Mouse (Mus musculus) E14TG2a.4 (cell line): Measurements from ENCODE around the gene Bcam.

Experiments used
- H3K27me3 ChIP-seq: 2 replicates; pipeline ENCODE4 v1.6.1; 2014; ENCODE audit warnings: low read length, control low read depth; ENCODE audit not compliant: insufficient read depth
- H3K36me3 ChIP-seq: 2 replicates; pipeline ENCODE4 v1.6.1; 2014; ENCODE audit warnings: low read length, control low read depth; ENCODE audit not compliant: insufficient read depth
- H3K4me1 ChIP-seq: replicated peaks from 2 replicates; pipeline ENCODE4 v1.6.1; 2014; ENCODE audit warnings: low read depth, low read length, control low read depth
- H3K4me3 ChIP-seq: replicated peaks from 2 replicates; pipeline ENCODE4 v1.5.1; 2014; ENCODE audit warnings: mild to moderate bottlenecking, low read length
- H3K9me3 ChIP-seq: 2 replicates; pipeline ENCODE4 v1.6.1; 2014; ENCODE audit warnings: low read length, control low read depth
- CTCF ChIP-seq: conservative IDR thresholded peaks from 2 replicates; pipeline ENCODE4 v1.5.1; 2014; ENCODE audit warnings: low read length
- NANOG ChIP-seq: IDR thresholded peaks from 2 replicates; pipeline ENCODE4 v1.6.1; 2014; ENCODE audit warnings: borderline replicate concordance, low read length, mixed read lengths
- POU5F1 ChIP-seq: IDR thresholded peaks from 2 replicates; pipeline ENCODE4 v1.6.1; 2014; ENCODE audit warnings: low read length, borderline replicate concordance

The Bcam gene

DNA sequence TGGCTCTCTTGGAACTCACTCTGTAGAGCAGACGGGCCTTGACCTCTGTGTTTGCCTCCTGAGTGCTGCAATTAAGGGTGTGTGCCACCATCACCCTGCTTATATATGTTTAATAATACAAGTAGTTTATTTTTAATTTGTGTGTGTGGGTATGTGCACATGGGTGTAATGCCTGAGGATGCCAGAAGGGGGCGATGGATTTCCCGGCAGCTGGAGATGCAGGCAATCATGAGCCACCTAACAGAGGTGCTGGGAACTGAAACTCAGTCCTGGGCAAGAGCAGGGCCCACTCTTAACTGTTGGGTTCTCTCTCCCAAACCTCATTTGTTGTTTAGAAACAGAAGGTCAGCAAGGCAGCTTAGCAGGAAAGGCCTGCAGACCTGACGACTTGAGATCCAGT is 9.1 kb upstream of the Bcam start:
- H3K9me3 ChIP-seq, result peaks cover 20% of the 10 kb centered on the region
- peaks cover 44% of the 10 kb centered on the region for H3K4me1 ChIP-seq
- peak; percentile 62 for TF ChIP-seq CTCF
- no peak for TF ChIP-seq POU5F1
- H3K4me3 ChIP-seq, result no peak overlapping the region
- peaks cover 10% of the 10 kb centered on the region; the same call in 1 of the 2 replicates for H3K36me3 ChIP-seq
- no peaks in the 10 kb centered on the region for H3K27me3 ChIP-seq

DNA sequence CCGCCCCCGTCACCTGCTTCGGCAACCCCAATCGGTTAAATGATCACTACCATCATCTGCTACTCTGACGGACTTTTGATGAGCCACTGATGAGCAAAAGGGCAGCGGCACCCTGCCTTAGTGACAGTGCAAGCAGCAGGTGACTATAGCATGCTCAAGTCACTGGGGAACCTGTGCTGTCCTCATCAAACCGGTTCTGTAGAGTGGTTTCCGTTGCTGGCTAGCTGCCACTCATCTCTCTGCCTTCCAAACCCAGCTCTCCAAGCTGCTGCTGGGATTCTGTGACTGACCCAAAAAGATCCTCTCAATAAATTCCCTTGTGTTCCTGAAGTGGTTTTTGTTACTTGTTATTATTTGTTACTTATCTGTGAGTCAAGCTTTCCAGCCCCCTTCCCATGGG is 7.8 kb upstream of the Bcam start:
- Histone ChIP-seq H3K4me3 (no peak overlapping the region), H3K36me3 (peaks cover 10% of the 10 kb centered on the region; the same call in 1 of the 2 replicates), H3K9me3 (peaks cover 20% of the 10 kb centered on the region), H3K27me3 (no peaks in the 10 kb centered on the region), H3K4me1 (peaks cover 36% of the 10 kb centered on the region)
- no peak for TF ChIP-seq CTCF
- TF ChIP-seq NANOG, result no peak
- no peak for TF ChIP-seq POU5F1

DNA sequence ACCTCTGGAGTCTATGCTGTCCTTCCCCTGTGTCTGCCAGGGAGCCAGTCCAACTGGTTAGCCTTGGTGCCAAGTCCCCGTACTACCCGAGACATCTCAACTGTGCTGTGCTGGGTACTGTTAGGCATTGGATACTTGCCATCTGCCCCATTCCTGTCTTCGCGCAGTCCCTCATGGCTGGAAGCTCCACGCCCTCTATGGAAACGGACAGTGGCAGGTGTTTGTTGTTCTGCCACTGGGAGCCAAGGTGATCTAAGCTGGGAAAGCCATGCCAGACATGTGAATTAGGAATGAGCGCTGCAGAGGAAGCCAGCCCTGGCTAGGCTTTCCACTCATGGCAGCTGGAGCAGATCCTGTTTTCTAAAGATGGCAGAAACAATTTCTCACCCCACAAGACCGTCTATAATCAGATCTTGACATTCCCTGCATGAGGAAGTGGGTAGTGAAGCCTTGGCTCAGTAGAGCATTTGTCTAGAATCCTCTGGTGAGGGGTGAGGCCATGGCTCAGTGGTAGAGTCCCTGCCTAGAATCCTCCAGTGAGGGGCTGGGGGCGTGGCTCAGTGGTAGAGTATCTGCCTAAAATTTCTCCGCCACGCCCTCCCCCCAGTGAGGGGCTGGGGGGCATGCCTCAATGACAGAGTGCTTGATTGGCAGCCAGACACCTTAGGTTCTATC is 6.4 kb upstream of the Bcam start:
- Histone ChIP-seq H3K27me3 (no peaks in the 10 kb centered on the region), H3K4me1 (peaks cover 34% of the 10 kb centered on the region), H3K36me3 (peaks cover 10% of the 10 kb centered on the region; the same call in 1 of the 2 replicates), H3K4me3 (no peak overlapping the region), H3K9me3 (peaks cover 20% of the 10 kb centered on the region)
- no peak for TF ChIP-seq CTCF
- no peak for TF ChIP-seq POU5F1
- no peak for TF ChIP-seq NANOG

DNA sequence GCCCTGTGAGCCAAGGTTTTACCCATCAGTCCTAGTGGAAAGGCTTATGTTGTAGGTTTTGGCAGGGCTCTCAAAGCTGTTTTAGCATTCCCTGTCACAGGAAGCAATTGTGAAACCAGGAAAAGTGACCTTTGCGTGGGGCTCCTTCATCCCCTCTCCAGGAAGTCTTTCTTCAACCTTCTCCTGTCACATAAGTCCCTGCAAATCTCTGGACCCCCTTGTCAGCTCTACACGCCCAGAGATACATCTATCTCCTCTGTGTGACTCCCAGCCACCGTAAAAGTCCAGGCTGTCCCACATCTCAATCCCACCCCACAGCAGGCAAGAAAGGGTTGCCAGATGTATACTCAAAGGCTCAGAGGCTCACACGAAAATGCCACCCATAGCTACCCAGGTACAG is 866 bp upstream of the Bcam start:
- no peak for TF ChIP-seq NANOG
- TF ChIP-seq CTCF, result no peak
- no peak for TF ChIP-seq POU5F1
- peaks cover 24% of the 10 kb centered on the region for H3K36me3 ChIP-seq

DNA sequence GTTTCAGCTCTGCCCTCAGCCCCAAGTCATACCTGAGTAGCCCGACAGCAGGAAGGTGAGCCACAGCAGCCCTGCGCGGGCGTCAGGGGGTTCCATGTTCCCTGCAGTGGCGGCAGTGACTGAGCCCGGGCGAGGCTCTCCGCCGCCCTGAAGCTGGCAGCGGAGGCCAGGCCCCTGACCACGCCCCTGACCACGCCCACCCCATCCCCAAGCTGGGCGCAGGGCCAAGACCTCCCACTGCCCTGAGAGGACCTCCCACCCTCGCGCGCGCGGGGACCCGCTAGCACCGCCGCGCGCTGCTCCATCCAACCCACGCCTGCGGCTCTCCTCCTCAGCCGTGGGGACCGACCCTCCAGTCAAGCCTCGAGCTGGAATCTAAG is 451 bp downstream of the Bcam start:
- no peak for TF ChIP-seq POU5F1
- no peak for TF ChIP-seq CTCF
- TF ChIP-seq NANOG, result no peak
- peaks cover 69% of the 10 kb centered on the region for H3K4me1 ChIP-seq
- no peaks in the 10 kb centered on the region for H3K27me3 ChIP-seq
- H3K9me3 ChIP-seq, result peaks cover under 1% of the 10 kb centered on the region; the same call in 1 of the 2 replicates
- H3K36me3 ChIP-seq, result peaks cover 29% of the 10 kb centered on the region
- H3K4me3 ChIP-seq, result peak overlapping the region; percentile 83

More for the DNA sequence above, 866 bp upstream of the Bcam start:
- peaks cover 57% of the 10 kb centered on the region for H3K4me1 ChIP-seq
- H3K4me3 ChIP-seq, result peak overlapping the region; percentile 83
- H3K9me3 ChIP-seq, result peaks cover 9% of the 10 kb centered on the region
- H3K27me3 ChIP-seq, result no peaks in the 10 kb centered on the region

DNA sequence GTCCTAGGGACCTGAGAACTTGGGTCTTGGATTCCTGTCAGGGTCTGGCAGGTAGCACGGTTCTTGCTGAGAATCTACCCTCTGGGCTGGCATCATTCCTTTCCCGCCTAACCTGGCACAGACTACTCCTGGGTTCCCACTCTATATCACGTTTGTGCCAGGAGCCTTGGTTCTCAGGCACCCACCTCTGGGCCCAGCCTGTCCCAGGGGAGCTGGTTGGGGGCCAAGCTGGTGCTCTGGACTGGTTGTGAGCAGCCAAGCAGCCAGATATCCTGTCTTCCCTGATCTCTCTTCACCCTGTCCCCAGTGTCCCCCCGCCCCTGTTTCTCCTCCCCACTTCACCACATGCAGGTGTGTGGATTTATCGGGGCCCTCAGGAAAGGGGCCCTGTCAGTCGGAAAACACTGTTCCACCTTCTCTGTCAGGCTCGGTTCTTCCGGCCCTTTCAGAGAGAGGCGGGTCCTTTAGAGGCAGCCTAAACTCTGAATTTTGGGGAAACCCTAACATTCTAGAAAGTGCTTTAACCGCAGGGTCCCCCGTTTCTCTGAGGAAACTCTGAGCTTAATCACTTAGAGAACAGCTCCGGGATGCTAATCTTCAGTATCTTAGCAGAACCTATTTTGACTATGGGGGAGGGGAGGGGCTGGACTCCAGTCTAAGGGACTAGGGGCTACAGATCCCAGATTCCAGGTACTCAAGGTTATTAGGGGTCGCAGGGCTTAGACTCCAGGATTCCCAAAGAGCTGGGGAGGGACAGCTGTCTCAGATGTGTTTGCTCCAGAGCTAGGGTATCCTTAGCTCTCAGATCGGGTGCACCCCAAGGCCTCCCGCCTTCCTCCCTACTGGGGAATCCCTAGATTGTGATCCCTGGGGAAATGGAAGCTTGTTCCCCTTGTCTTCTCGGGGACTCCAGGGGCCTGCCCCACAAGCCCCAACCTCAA is 1.1 kb downstream of the Bcam start:
- TF ChIP-seq POU5F1, result no peak
- no peak for TF ChIP-seq NANOG
- TF ChIP-seq CTCF, result no peak
- Histone ChIP-seq H3K27me3 (no peaks in the 10 kb centered on the region), H3K36me3 (peaks cover 31% of the 10 kb centered on the region), H3K4me3 (peak overlapping the region; percentile 83), H3K4me1 (peaks cover 74% of the 10 kb centered on the region), H3K9me3 (no peaks in the 10 kb centered on the region)

DNA sequence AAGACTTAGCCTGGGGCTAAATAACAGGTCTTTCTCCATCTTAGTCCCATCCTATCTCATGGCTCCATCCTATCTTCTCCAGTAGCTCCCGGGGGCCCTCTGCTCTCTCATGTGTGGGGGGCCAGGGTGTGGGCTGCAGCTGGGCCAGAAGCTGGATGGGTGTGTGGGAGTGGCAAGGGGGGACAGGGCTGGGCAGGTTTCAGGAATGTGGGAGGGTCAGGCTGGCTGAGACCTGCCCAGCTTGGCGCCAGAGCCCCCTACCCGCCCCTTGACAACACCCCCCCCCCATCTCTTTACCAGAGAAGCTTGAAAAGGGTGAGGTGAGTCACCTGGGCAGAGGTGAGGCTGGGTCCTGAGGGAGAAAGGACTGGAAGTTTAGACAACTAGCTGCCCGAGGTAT is 1.8 kb downstream of the Bcam start:
- peaks cover 81% of the 10 kb centered on the region for H3K4me1 ChIP-seq
- H3K4me3 ChIP-seq, result peak overlapping the region; percentile 83
- H3K9me3 ChIP-seq, result 0 out of 2 replicates have a peak, but pooled peaks cover 5% of the 10 kb centered on the region
- peaks cover 37% of the 10 kb centered on the region for H3K36me3 ChIP-seq
- no peaks in the 10 kb centered on the region for H3K27me3 ChIP-seq
- no peak for TF ChIP-seq POU5F1
- TF ChIP-seq NANOG, result no peak
- TF ChIP-seq CTCF, result no peak

DNA sequence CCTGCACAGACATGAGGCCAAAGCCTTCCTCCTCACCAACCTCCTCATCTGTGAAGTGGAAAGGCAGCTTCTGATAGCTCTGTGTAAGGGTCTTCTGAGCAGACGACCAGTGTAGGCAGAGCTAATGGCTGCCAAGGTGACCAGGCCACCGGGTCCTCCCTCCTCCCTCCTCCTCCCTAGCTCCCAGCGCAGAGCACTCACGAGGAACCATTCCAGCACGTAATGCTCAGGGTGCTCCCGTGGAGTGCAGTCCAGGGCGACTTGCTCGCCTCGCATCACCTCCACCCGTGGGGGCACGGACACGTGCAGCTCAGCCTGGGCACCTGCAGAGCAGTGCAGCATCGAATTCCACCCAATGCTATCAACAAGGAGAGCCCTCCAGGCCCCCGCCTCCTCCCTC is 2.6 kb downstream of the Bcam start:
- H3K27me3 ChIP-seq, result no peaks in the 10 kb centered on the region

More for the DNA sequence above, 2.6 kb downstream of the Bcam start:
- Histone ChIP-seq H3K36me3 (peaks cover 45% of the 10 kb centered on the region), H3K9me3 (0 out of 2 replicates have a peak, but pooled peaks cover 7% of the 10 kb centered on the region), H3K4me1 (peaks cover 83% of the 10 kb centered on the region), H3K4me3 (peak overlapping the region; percentile 83)
- no peak for TF ChIP-seq POU5F1
- TF ChIP-seq CTCF, result no peak
- TF ChIP-seq NANOG, result no peak
